Mouse (Mus musculus) forebrain, embryonic 12.5 days (tissue): ENCODE results near the gene Ctnnbip1. TPM values are rescaled to one million over a fixed set of nuclear protein-coding genes. Genes with fewer than 3 reads are reported as not detected.
"Not testable (repeated sequence)": the region's sequence is repeated elsewhere in the genome, so short reads cannot be mapped to it uniquely, and the experiment has no call there.

Experiments
- ATAC-seq: fragments of 200-750 bp; cut with Nextera tagmentation; 2 replicates; pipeline ENCODE4 v1.8.0; 2017; ENCODE audit warnings: moderate TSS enrichment; ENCODE audit not compliant: low FRiP score
- H3K27ac ChIP-seq: fragments of 300-500 bp; sonication (generic); 2 replicates; pipeline ENCODE4 v1.5.1; 2016; ENCODE audit warnings: mild to moderate bottlenecking
- H3K27me3 ChIP-seq: fragments of 300-500 bp; sonication (generic); 2 replicates; pipeline ENCODE4 v1.6.1; 2016; ENCODE audit warnings: mild to moderate bottlenecking
- H3K36me3 ChIP-seq: fragments of 300-500 bp; sonication (generic); replicated peaks from 2 replicates; pipeline ENCODE4 v1.6.1; 2016; ENCODE audit warnings: mild to moderate bottlenecking
- H3K4me1 ChIP-seq: fragments of 300-500 bp; sonication (generic); 2 replicates; pipeline ENCODE4 v1.6.1; 2016
- H3K4me2 ChIP-seq: fragments of 300-500 bp; sonication (generic); 2 replicates; pipeline ENCODE4 v1.6.1; 2016; ENCODE audit warnings: mild to moderate bottlenecking, moderate library complexity
- H3K4me3 ChIP-seq: fragments of 300-500 bp; sonication (generic); replicated peaks from 2 replicates; pipeline ENCODE4 v1.5.1; 2016; ENCODE audit warnings: mild to moderate bottlenecking
- H3K9ac ChIP-seq: fragments of 300-500 bp; sonication (generic); 2 replicates; pipeline ENCODE4 v1.6.1; 2016; ENCODE audit warnings: mild to moderate bottlenecking
- H3K9me3 ChIP-seq: fragments of 300-500 bp; sonication (generic); 2 replicates; pipeline ENCODE4 v1.6.1; 2016
- WGBS: fragments of 180-500 bp; shearing (Covaris S2); methylation state at CpG from one replicate; pipeline ENCODE4 v1.1.7; 2016; 5-methylcytosine and 5-hydroxymethylcytosine counted together
- polyA plus RNA-seq: library from polyadenylated mRNA; unstranded; fragments of >200 nt; fragmentation: Nextera tagmentation; extraction: Ambion mirVana; gene quantifications from 2 replicates; pipeline ENCODE4 v1.2.1, GENCODE M21; 2016

The Ctnnbip1 gene
- polyA plus RNA-seq, 1 experiment from 2014 or later, result 83.9 TPM

DNA sequence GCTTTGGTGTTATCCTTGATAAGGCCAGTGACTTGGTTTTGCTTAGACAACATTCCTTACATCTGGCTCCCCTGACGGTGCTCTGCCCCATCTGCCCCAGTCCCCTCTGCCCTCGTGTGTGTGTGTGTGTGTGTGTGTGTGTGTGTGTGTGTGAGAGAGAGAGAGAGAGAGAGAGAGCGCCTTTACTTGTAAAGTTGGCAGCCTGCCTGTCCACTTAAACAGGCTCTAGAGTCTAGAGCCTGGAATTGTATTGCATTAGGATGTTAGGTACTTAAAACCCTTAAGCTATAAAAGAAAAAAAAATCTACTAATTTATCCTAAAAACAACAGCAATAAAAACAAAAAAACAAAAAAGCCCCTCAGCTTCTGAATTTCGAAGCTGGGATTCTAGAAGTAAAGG lies 83.4 kb downstream of the Ctnnbip1 start:
- Histone ChIP-seq H3K4me2 (no peak overlapping the region), H3K4me3 (no peak overlapping the region), H3K4me1 (peaks cover 26% of the 10 kb centered on the region), H3K36me3 (no peaks in the 10 kb centered on the region), H3K9me3 (no peaks in the 10 kb centered on the region), H3K9ac (no peak overlapping the region), H3K27me3 (no peaks in the 10 kb centered on the region), H3K27ac (no peak overlapping the region)
- whole genome bisulfite sequencing, result 42% methylated on average over 4 of the region's 4 CpGs
- ATAC-seq, result no peak

DNA sequence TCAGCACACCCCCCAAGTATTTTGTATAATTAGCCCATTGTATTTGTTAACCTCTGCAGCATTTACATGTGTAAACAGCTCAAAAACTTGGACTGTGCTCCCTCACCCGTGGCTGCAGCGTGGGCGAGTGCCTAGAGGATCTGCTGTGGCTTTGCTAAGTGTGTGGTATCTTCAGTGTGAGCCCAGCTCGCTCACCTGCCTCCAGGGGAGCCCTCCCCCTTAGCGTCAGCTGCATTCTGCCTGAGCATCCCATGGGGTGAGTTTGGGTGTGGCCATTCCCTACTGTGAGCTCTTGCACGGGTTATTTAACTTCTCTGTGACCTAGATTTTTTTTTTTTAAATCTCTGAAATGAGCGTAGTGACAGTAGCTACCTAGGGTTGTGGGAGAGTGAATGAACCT lies 84.2 kb downstream of the Ctnnbip1 start:
- 50% methylated on average over 7 of the region's 7 CpGs for WGBS
- Histone ChIP-seq H3K4me1 (peaks cover 34% of the 10 kb centered on the region), H3K4me3 (no peak overlapping the region), H3K36me3 (no peaks in the 10 kb centered on the region), H3K9me3 (no peaks in the 10 kb centered on the region), H3K27me3 (no peaks in the 10 kb centered on the region), H3K9ac (no peak overlapping the region), H3K27ac (no peak overlapping the region), H3K4me2 (no peak overlapping the region)
- no peak for ATAC-seq

DNA sequence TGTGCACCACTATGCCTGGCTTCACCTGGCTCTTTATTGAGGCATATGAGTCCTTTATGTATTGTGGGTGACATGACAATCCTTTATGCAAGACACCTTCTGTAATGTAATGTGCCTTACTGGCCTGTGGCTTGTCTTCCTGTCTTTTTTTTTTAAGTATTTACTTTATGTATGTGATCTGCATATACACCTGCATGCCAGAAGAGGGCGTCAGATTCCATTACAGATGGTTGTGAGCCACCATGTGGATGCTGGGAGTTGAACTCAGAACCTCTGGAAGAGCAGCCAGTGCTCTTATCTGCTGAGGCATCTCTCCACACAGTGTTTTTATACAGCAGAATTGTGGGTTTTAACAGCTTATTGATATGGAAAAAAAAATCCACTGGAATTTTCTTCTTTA lies 85.8 kb downstream of the Ctnnbip1 start:
- 65% methylated on average over 1 of the region's 1 CpGs for WGBS
- Histone ChIP-seq H3K4me2 (no peak overlapping the region), H3K4me1 (peaks cover 48% of the 10 kb centered on the region), H3K9ac (no peak overlapping the region), H3K27ac (no peak overlapping the region), H3K9me3 (no peaks in the 10 kb centered on the region), H3K36me3 (no peaks in the 10 kb centered on the region), H3K27me3 (no peaks in the 10 kb centered on the region), H3K4me3 (no peak overlapping the region)
- ATAC-seq, result no peak

GRCm38 (mm10) chr4:149604518-149604917 lies 86.5 kb downstream of the Ctnnbip1 start:
- Histone ChIP-seq H3K36me3 (no peaks in the 10 kb centered on the region), H3K27ac (no peak overlapping the region), H3K27me3 (no peaks in the 10 kb centered on the region), H3K4me3 (no peak overlapping the region), H3K9me3 (no peaks in the 10 kb centered on the region), H3K4me1 (peaks cover 55% of the 10 kb centered on the region), H3K9ac (no peak overlapping the region), H3K4me2 (no peak overlapping the region)
- 83% methylated on average over 3 of the region's 3 CpGs for WGBS
- no peak for ATAC-seq

GRCm38 (mm10) chr4:149606056-149606455 lies 88.0 kb downstream of the Ctnnbip1 start:
- H3K4me3 ChIP-seq, result no peak overlapping the region
- 81% methylated on average over 18 of the region's 18 CpGs for WGBS
- no peaks in the 10 kb centered on the region for H3K36me3 ChIP-seq
- H3K27ac ChIP-seq, result no peak overlapping the region
- no peaks in the 10 kb centered on the region for H3K9me3 ChIP-seq
- H3K4me1 ChIP-seq, result peaks cover 54% of the 10 kb centered on the region
- ATAC-seq, result no peak
- H3K9ac ChIP-seq, result no peak overlapping the region
- no peaks in the 10 kb centered on the region for H3K27me3 ChIP-seq
- no peak overlapping the region for H3K4me2 ChIP-seq

- ATAC-seq, result no peak
- Histone ChIP-seq H3K4me2 (no peak overlapping the region), H3K27me3 (no peaks in the 10 kb centered on the region), H3K36me3 (no peaks in the 10 kb centered on the region), H3K4me3 (no peak overlapping the region), H3K27ac (no peak overlapping the region), H3K9me3 (no peaks in the 10 kb centered on the region), H3K9ac (no peak overlapping the region), H3K4me1 (peaks cover 48% of the 10 kb centered on the region)
- WGBS, result 58% methylated on average over 15 of the region's 15 CpGs
Measured at GRCm38 (mm10) chr4:149606766-149607358, 88.8 kb downstream of the Ctnnbip1 start.

GRCm38 (mm10) chr4:149607591-149608308 lies 89.7 kb downstream of the Ctnnbip1 start:
- 74% methylated on average over 20 of the region's 20 CpGs for WGBS
- no peaks in the 10 kb centered on the region for H3K36me3 ChIP-seq
- peaks cover 43% of the 10 kb centered on the region for H3K4me1 ChIP-seq
- H3K9ac ChIP-seq, result no peak overlapping the region
- ATAC-seq, result no peak
- H3K9me3 ChIP-seq, result no peaks in the 10 kb centered on the region
- H3K4me2 ChIP-seq, result no peak overlapping the region
- H3K4me3 ChIP-seq, result no peak overlapping the region
- H3K27ac ChIP-seq, result no peak overlapping the region
- H3K27me3 ChIP-seq, result no peaks in the 10 kb centered on the region

DNA sequence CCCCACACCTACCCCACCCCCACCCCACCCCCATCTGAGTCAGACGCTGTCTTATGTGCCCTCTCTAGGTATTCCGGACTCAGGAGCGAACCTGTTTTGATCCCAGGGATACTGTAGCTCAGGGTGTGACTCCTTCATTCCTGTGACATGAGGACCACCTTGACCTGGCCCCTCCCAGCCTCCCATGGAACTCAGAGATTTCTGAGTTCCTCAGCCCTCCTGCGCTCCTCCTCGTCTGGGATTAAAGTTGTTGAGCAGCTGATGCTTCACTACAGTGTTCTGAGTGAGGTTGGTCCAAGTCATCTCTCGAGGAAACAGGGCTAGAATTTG lies 90.2 kb downstream of the Ctnnbip1 start:
- no peak overlapping the region for H3K4me2 ChIP-seq
- no peak for ATAC-seq
- 88% methylated on average over 6 of the region's 6 CpGs for WGBS
- no peak overlapping the region for H3K4me3 ChIP-seq
- no peaks in the 10 kb centered on the region for H3K36me3 ChIP-seq
- no peaks in the 10 kb centered on the region for H3K9me3 ChIP-seq
- no peak overlapping the region for H3K27ac ChIP-seq
- no peak overlapping the region for H3K9ac ChIP-seq
- peaks cover 43% of the 10 kb centered on the region for H3K4me1 ChIP-seq
- H3K27me3 ChIP-seq, result no peaks in the 10 kb centered on the region

- peak overlapping the region; percentile 33; the same call in 1 of the 2 replicates for H3K27ac ChIP-seq
- peaks cover 4% of the 10 kb centered on the region for H3K36me3 ChIP-seq
- H3K4me1 ChIP-seq, result peaks cover 43% of the 10 kb centered on the region
- peak; percentile 25; the same call in 1 of the 2 replicates for ATAC-seq
- H3K9me3 ChIP-seq, result peaks cover 2% of the 10 kb centered on the region; the same call in 1 of the 2 replicates
- no peak overlapping the region for H3K9ac ChIP-seq
- no peak overlapping the region for H3K4me2 ChIP-seq
- 61% methylated on average over 8 of the region's 8 CpGs for WGBS
- H3K4me3 ChIP-seq, result no peak overlapping the region
- no peaks in the 10 kb centered on the region for H3K27me3 ChIP-seq
Measured at GRCm38 (mm10) chr4:149609256-149610025, 91.4 kb downstream of the Ctnnbip1 start.

GRCm38 (mm10) chr4:149611376-149612044 lies 93.5 kb downstream of the Ctnnbip1 start:
- peaks cover 30% of the 10 kb centered on the region for H3K4me1 ChIP-seq
- ATAC-seq, result no peak
- H3K9me3 ChIP-seq, result peaks cover 6% of the 10 kb centered on the region; the same call in 1 of the 2 replicates
- no peak overlapping the region for H3K4me2 ChIP-seq
- no peak overlapping the region for H3K9ac ChIP-seq
- 50% methylated on average over 10 of the region's 10 CpGs for WGBS
- no peak overlapping the region for H3K4me3 ChIP-seq
- no peaks in the 10 kb centered on the region for H3K27me3 ChIP-seq
- H3K36me3 ChIP-seq, result peaks cover 16% of the 10 kb centered on the region
- no peak overlapping the region for H3K27ac ChIP-seq

DNA sequence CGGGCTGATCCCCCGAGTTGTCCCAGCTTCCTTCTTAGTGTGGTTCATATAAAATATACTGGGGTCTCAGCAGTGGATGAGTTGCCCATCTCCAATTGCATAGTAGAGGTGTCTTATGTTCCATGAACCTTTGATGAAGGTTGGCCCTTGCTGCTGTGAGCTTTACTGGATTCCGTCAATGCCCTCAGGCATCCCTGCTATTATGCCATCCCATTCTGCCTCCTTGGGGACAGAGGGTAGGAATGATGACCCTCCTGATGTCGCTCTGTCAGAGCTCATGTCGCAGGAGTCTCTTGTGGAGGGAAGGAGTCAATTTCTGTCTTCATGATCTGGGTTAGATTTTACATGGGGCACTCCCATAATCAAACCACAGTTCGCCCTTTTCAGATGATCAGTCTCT lies 95.5 kb downstream of the Ctnnbip1 start:
- not testable (repeated sequence) for H3K27me3 ChIP-seq

DNA sequence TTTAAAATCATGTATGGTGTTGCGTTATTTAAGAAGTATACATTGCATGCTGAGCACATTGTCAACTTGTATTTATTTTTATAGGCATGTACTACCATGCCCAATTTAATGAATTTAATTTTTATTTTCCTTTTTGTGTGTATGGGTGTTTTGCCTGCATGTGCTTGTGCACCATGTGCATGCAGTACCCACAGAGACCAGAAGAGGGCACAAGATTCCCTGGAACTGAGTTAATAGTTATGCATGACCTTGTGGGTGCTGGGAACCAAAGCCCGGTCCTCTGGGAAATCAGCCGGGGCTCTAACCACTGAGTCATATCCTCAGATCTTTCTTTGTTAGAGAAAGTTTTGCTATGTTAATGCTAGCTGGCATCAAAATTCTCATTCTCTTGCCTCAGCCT lies 96.8 kb downstream of the Ctnnbip1 start:
- Histone ChIP-seq H3K4me3 (no peak overlapping the region), H3K9ac (no peak overlapping the region), H3K27me3 (no peaks in the 10 kb centered on the region), H3K4me1 (peaks cover under 1% of the 10 kb centered on the region; the same call in 1 of the 2 replicates), H3K4me2 (no peak overlapping the region), H3K27ac (no peak overlapping the region), H3K9me3 (peaks cover 6% of the 10 kb centered on the region; the same call in 1 of the 2 replicates), H3K36me3 (peaks cover 16% of the 10 kb centered on the region)
- WGBS, result 98% methylated on average over 3 of the region's 3 CpGs
- ATAC-seq, result no peak

More for the DNA sequence above, 95.5 kb downstream of the Ctnnbip1 start:
- not testable (repeated sequence) for H3K9me3 ChIP-seq, H3K4me3 ChIP-seq, H3K9ac ChIP-seq, H3K27ac ChIP-seq, H3K4me2 ChIP-seq
- WGBS, result 78% methylated on average over 6 of the region's 6 CpGs
- H3K36me3 ChIP-seq, result peaks cover 16% of the 10 kb centered on the region
- H3K4me1 ChIP-seq, result peaks cover 11% of the 10 kb centered on the region
- ATAC-seq, result 0 out of 2 replicates have a peak, but pooled peaks have one; percentile 20
